Mouse (Mus musculus) MEL (cell line): ENCODE measurements around the gene Slc16a9. TPM values are rescaled to one million over a fixed set of nuclear protein-coding genes. Genes with fewer than 3 reads are reported as not detected.

ENCODE experiments used
- DNase-seq: peaks from one replicate; pipeline ENCODE4 v3.0.0; 2011; ENCODE audit warnings: low read depth, low spot score
- H3K27ac ChIP-seq: 2 replicates; pipeline ENCODE4 v1.5.1; 2012; ENCODE audit warnings: low read depth, mild to moderate bottlenecking, control low read depth, low read length, moderate library complexity; ENCODE audit not compliant: control insufficient read depth
- H3K27me3 ChIP-seq, 2 experiments: fragments of 150-350 bp in 1 of 2; sonication (generic) in 1 of 2; 2 replicates each; pipeline ENCODE4 v1.6.1; 2012; ENCODE audit warnings: low read length in 2 of 2, mild to moderate bottlenecking in 2 of 2, improper control_type of control experiment in 1 of 2, moderate library complexity in 1 of 2; ENCODE audit not compliant: insufficient read depth in 2 of 2, control insufficient read depth in 1 of 2
- H3K36me3 ChIP-seq, 2 experiments: 2 replicates each; pipeline ENCODE4 v1.6.1; 2012 to 2014; ENCODE audit warnings: low read length in 2 of 2, improper control_type of control experiment in 1 of 2, inconsistent platforms in 1 of 2, mild to moderate bottlenecking in 1 of 2; ENCODE audit not compliant: insufficient read depth in 2 of 2, control insufficient read depth in 1 of 2
- H3K4me1 ChIP-seq, 2 experiments: fragments of 150-350 bp in 1 of 2; sonication (generic) in 1 of 2; 2 replicates each; pipeline ENCODE4 v1.6.1; 2012; ENCODE audit warnings: low read length in 2 of 2, improper control_type of control experiment in 1 of 2, mild to moderate bottlenecking in 1 of 2; ENCODE audit not compliant: insufficient read depth in 2 of 2, control insufficient read depth in 1 of 2
- H3K4me3 ChIP-seq, 2 experiments: fragments of 150-350 bp in 1 of 2; sonication (generic) in 1 of 2; 2 replicates each; pipeline ENCODE4 v1.5.1; 2012; ENCODE audit warnings: low read depth in 2 of 2, low read length in 2 of 2, mild to moderate bottlenecking in 2 of 2, moderate library complexity in 2 of 2, control low read depth in 1 of 2, improper control_type of control experiment in 1 of 2; ENCODE audit not compliant: control insufficient read depth in 1 of 2, insufficient read depth in 1 of 2
- H3K79me2 ChIP-seq: 2 replicates; pipeline ENCODE4 v1.6.1; 2012; ENCODE audit warnings: mild to moderate bottlenecking, low read length, moderate library complexity; ENCODE audit not compliant: control insufficient read depth, poor library complexity, insufficient read depth
- H3K9ac ChIP-seq: 2 replicates; pipeline ENCODE4 v1.6.1; 2012; ENCODE audit warnings: low read depth, mild to moderate bottlenecking, control low read depth, low read length, moderate library complexity; ENCODE audit not compliant: control insufficient read depth, poor library complexity, severe bottlenecking
- H3K9me3 ChIP-seq: fragments of 150-350 bp; sonication (generic); replicated peaks from 2 replicates; pipeline ENCODE4 v1.6.1; 2012; ENCODE audit warnings: mild to moderate bottlenecking, low read length, improper control_type of control experiment, moderate library complexity; ENCODE audit not compliant: insufficient read depth
- BHLHE40 ChIP-seq: IDR thresholded peaks from 2 replicates; pipeline ENCODE4 v1.6.1; 2012; ENCODE audit warnings: low read depth, mild to moderate bottlenecking, inconsistent platforms, low read length, improper control_type of control experiment, borderline replicate concordance
- CHD1 ChIP-seq: IDR thresholded peaks from 2 replicates; pipeline ENCODE4 v1.6.1; 2012; ENCODE audit warnings: low read depth, mild to moderate bottlenecking, inconsistent platforms, low read length, improper control_type of control experiment
- E2F4 ChIP-seq: IDR thresholded peaks from 2 replicates; pipeline ENCODE4 v1.6.1; 2011; ENCODE audit warnings: low read depth, low read length, improper control_type of control experiment, borderline replicate concordance
- ELF1 ChIP-seq: IDR thresholded peaks from 2 replicates; pipeline ENCODE4 v1.6.1; 2014; ENCODE audit warnings: low read depth, mild to moderate bottlenecking, inconsistent platforms, low read length, improper control_type of control experiment, moderate library complexity
- EP300 ChIP-seq, 2 experiments: IDR thresholded peaks; 2 replicates each; pipeline ENCODE4 v1.6.1; 2011; ENCODE audit warnings: improper control_type of control experiment in 2 of 2, low read length in 2 of 2, low read depth in 1 of 2, mild to moderate bottlenecking in 1 of 2
- GABPA ChIP-seq: IDR thresholded peaks from 2 replicates; pipeline ENCODE4 v1.6.1; 2012; ENCODE audit warnings: low read depth, mild to moderate bottlenecking, inconsistent platforms, low read length, improper control_type of control experiment, moderate library complexity
- GATA1 ChIP-seq: IDR thresholded peaks from 2 replicates; pipeline ENCODE4 v1.6.1; 2011; ENCODE audit warnings: low read depth, low read length, improper control_type of control experiment
- JUND ChIP-seq: IDR thresholded peaks from 2 replicates; pipeline ENCODE4 v1.6.1; 2011; ENCODE audit warnings: low read depth, mild to moderate bottlenecking, improper control_type of control experiment, low read length
- MAX ChIP-seq: IDR thresholded peaks from 2 replicates; pipeline ENCODE4 v1.6.1; 2011; ENCODE audit warnings: low read length, improper control_type of control experiment
- MYB ChIP-seq: IDR thresholded peaks from 2 replicates; pipeline ENCODE4 v1.6.1; 2011; ENCODE audit warnings: mild to moderate bottlenecking, low read depth, low read length, improper control_type of control experiment
- NRF1 ChIP-seq: IDR thresholded peaks from 2 replicates; pipeline ENCODE4 v1.6.1; 2014; ENCODE audit warnings: low read depth, mild to moderate bottlenecking, inconsistent platforms, low read length, improper control_type of control experiment, moderate library complexity; ENCODE audit not compliant: poor library complexity, insufficient read depth, severe bottlenecking
- POLR2A ChIP-seq, 2 experiments: IDR thresholded peaks; 2 replicates each; pipeline ENCODE4 v1.6.1; 2011 to 2012; ENCODE audit warnings: low read length in 2 of 2, mild to moderate bottlenecking in 2 of 2, control low read depth in 1 of 2, improper control_type of control experiment in 1 of 2, low read depth in 1 of 2, moderate library complexity in 1 of 2; ENCODE audit not compliant: control insufficient read depth in 1 of 2, insufficient read depth in 1 of 2, poor library complexity in 1 of 2
- POLR2AphosphoS2 ChIP-seq: IDR thresholded peaks from 2 replicates; pipeline ENCODE4 v1.6.1; 2011; ENCODE audit warnings: low read length, improper control_type of control experiment
- POLR2AphosphoS5 ChIP-seq: IDR thresholded peaks from 2 replicates; pipeline ENCODE4 v1.6.1; 2012; ENCODE audit warnings: low read depth, borderline replicate concordance, mild to moderate bottlenecking, inconsistent platforms, low read length, moderate library complexity, mixed read lengths
- RCOR1 ChIP-seq: IDR thresholded peaks from 2 replicates; pipeline ENCODE4 v1.6.1; 2012; ENCODE audit warnings: low read depth, mild to moderate bottlenecking, inconsistent platforms, low read length, improper control_type of control experiment
- SIN3A ChIP-seq: IDR thresholded peaks from 2 replicates; pipeline ENCODE4 v1.6.1; 2012; ENCODE audit warnings: low read length, improper control_type of control experiment, inconsistent platforms
- TAL1 ChIP-seq: IDR thresholded peaks from 2 replicates; pipeline ENCODE4 v1.6.1; 2012; ENCODE audit warnings: mild to moderate bottlenecking, inconsistent platforms, low read length, moderate library complexity, mixed read lengths
- TBP ChIP-seq: IDR thresholded peaks from 2 replicates; pipeline ENCODE4 v1.8.0; 2011; ENCODE audit warnings: low read depth, low read length, improper control_type of control experiment
- ZKSCAN1 ChIP-seq: IDR thresholded peaks from 2 replicates; pipeline ENCODE4 v1.6.1; 2012; ENCODE audit warnings: low read depth, mild to moderate bottlenecking, inconsistent platforms, low read length, improper control_type of control experiment, moderate library complexity
- ZNF384 ChIP-seq: IDR thresholded peaks from 2 replicates; pipeline ENCODE4 v1.6.1; 2012; ENCODE audit warnings: low read depth, mild to moderate bottlenecking, inconsistent platforms, low read length, improper control_type of control experiment
- polyA plus RNA-seq, 2 experiments: library from polyadenylated mRNA; stranded (reverse) in 1 of 2; unstranded in 1 of 2; fragments of >175 nt in 1 of 2; fragments of >200 nt in 1 of 2; gene quantifications; 2 replicates each; pipeline versions ENCODE4 v1.2.1 to v1.2.4; 2012; ENCODE audit warnings: low replicate concordance in 2 of 2, low read depth in 1 of 2; ENCODE audit not compliant: insufficient read length in 2 of 2, insufficient read depth in 1 of 2, missing spikeins in 1 of 2
- total RNA-seq: library from RNA; depleted of rRNA; stranded (reverse); fragments of 300-350 nt; gene quantifications from 2 replicates; pipeline ENCODE4 v1.2.3, GENCODE M21; 2012

Gene Slc16a9
- total and polyA plus RNA-seq, 3 experiments, result not detected

DNA sequence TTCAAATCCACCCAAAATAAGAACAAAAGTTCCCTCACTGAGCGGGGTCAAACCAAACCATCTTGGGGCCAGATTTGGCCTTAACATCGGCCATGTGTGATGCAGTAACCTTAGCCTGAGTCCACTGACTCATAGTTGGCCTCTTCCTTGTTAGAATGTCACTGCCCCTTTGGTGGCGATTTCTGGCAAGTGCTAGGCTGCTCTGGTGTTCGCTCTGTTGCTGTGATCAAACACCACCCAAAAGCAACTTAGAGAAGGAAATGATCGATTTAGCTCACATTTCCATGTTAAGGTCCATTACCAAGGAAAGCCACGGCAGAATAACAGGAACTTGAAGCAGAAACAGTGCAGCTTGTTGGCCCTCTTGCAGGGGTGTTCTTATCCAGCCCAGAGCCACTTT, 5.9 kb downstream of the Slc16a9 start:
- Histone ChIP-seq H3K9me3 (no peaks in the 10 kb centered on the region), H3K4me1 (no peaks in the 10 kb centered on the region), H3K9ac (no peak overlapping the region), H3K36me3 (no peaks in the 10 kb centered on the region), H3K27ac (no peak overlapping the region), H3K4me3 (no peak overlapping the region), H3K79me2 (no peaks in the 10 kb centered on the region), H3K27me3 (no peaks in the 10 kb centered on the region; a peak in 1 of 4 replicates)
- TF ChIP-seq POLR2AphosphoS2 (no peak), E2F4 (no peak), MYB (no peak), BHLHE40 (no peak), GATA1 (no peak), POLR2AphosphoS5 (no peak), ELF1 (no peak), JUND (no peak), MAX (no peak), ZKSCAN1 (no peak), GABPA (no peak), SIN3A (no peak), TAL1 (no peak), NRF1 (no peak), ZNF384 (no peak), POLR2A (IDR thresholded peaks at IDR 0.05; ENCODE audit: control insufficient read depth in 1 of 2, insufficient read depth in 1 of 2, low read depth in 1 of 2, low read length in 2 of 2, poor library complexity in 1 of 2) (no peak)
- DNase-seq, result no peak

GRCm38 (mm10) chr10:70254666-70255065, 9.8 kb downstream of the Slc16a9 start:
- Histone ChIP-seq H3K9me3 (no peaks in the 10 kb centered on the region), H3K4me3 (no peak overlapping the region), H3K79me2 (no peaks in the 10 kb centered on the region), H3K4me1 (peaks cover 0 to 3% of the 10 kb centered on the region in 2 experiments; a peak in 1 of 4 replicates), H3K9ac (no peak overlapping the region), H3K27me3 (no peaks in the 10 kb centered on the region; a peak in 1 of 4 replicates), H3K36me3 (no peaks in the 10 kb centered on the region), H3K27ac (no peak overlapping the region)
- DNase-seq, result no peak
- TF ChIP-seq GABPA (no peak), RCOR1 (no peak), TBP (no peak), EP300 (IDR thresholded peaks at IDR 0.05; ENCODE audit: low read depth in 1 of 2, low read length in 2 of 2) (no peak), CHD1 (no peak), TAL1 (no peak)
